Mouse (Mus musculus): Measurements from ENCODE around the gene Klhl10. TPM values are rescaled to one million over a fixed set of nuclear protein-coding genes. Genes with fewer than 3 reads are reported as not detected.

Gene Klhl10
- total and polyA plus RNA-seq, 2 experiments from 2014 or later: 0.34 TPM; not detected in 1

GRCm38 (mm10) chr11:100421537-100421936, 20.2 kb upstream of the Klhl10 start:
- peaks cover 31% of the 10 kb centered on the region for H3K36me3 ChIP-seq (replicated peaks; ENCODE audit: control insufficient read depth, insufficient read depth, low read length)

GRCm38 (mm10) chr11:100423836-100424235, 17.9 kb upstream of the Klhl10 start:
- no peak overlapping the region for H3K9ac ChIP-seq (replicated peaks; ENCODE audit: low read depth, low read length)
- no peaks in the 10 kb centered on the region for H3K9me3 ChIP-seq (replicated peaks; ENCODE audit: control insufficient read depth, low read length)
- DNase-seq (ENCODE audit: low spot score) (no peak), ATAC-seq (ENCODE audit: insufficient read depth, low read depth) (no peak)
- TF ChIP-seq CTCF (IDR thresholded peaks at IDR 0.05; ENCODE audit: low read depth) (no peak), EP300 (IDR thresholded peaks at IDR 0.05; ENCODE audit: low read depth) (no peak)
- peaks cover 13% of the 10 kb centered on the region; the same call in 1 of the 2 replicates for H3K4me1 ChIP-seq (ENCODE audit: control insufficient read depth, insufficient read depth)
- no peak overlapping the region for H3K27ac ChIP-seq (ENCODE audit: low read depth)
- no peaks in the 10 kb centered on the region for H3K27me3 ChIP-seq (ENCODE audit: control insufficient read depth, insufficient read depth, low read length)
- peaks cover 31% of the 10 kb centered on the region for H3K36me3 ChIP-seq (replicated peaks; ENCODE audit: control insufficient read depth, insufficient read depth, low read length)
- no peak overlapping the region for H3K4me2 ChIP-seq (ENCODE audit: low read depth, low read length)
- no peak overlapping the region for H3K4me3 ChIP-seq (ENCODE audit: low read depth, low read length)
- 92% methylated on average over 7 of the region's 7 CpGs for WGBS

More at GRCm38 (mm10) chr11:100421537-100421936, 20.2 kb upstream of the Klhl10 start:
- Histone ChIP-seq H3K9ac (replicated peaks; ENCODE audit: low read depth, low read length) (no peak overlapping the region), H3K27me3 (ENCODE audit: control insufficient read depth, insufficient read depth, low read length) (no peaks in the 10 kb centered on the region), H3K4me1 (ENCODE audit: control insufficient read depth, insufficient read depth) (peaks cover 12% of the 10 kb centered on the region), H3K27ac (ENCODE audit: low read depth) (no peak overlapping the region), H3K4me3 (ENCODE audit: low read depth, low read length) (no peak overlapping the region), H3K9me3 (replicated peaks; ENCODE audit: control insufficient read depth, low read length) (no peaks in the 10 kb centered on the region), H3K4me2 (ENCODE audit: low read depth, low read length) (no peak overlapping the region)
- TF ChIP-seq EP300 (IDR thresholded peaks at IDR 0.05; ENCODE audit: low read depth): no peak
- no peak for TF ChIP-seq CTCF (IDR thresholded peaks at IDR 0.05; ENCODE audit: low read depth)
- ATAC-seq (ENCODE audit: insufficient read depth, low read depth) (no peak), DNase-seq (ENCODE audit: low spot score) (no peak)
- WGBS: 70% methylated on average over 8 of the region's 8 CpGs

- ATAC-seq (ENCODE audit: insufficient read depth, low read depth): peak; percentile 36; the same call in 1 of the 2 replicates
- peaks cover 23% of the 10 kb centered on the region for H3K36me3 ChIP-seq (replicated peaks; ENCODE audit: control insufficient read depth, insufficient read depth, low read length)
These were observed 15.9 kb upstream of the Klhl10 start for GRCm38 (mm10) chr11:100425851-100426250.

GRCm38 (mm10) chr11:100426820-100427219, 14.9 kb upstream of the Klhl10 start:
- H3K4me3 ChIP-seq (ENCODE audit: low read depth, low read length): no peak overlapping the region
- ATAC-seq (ENCODE audit: insufficient read depth, low read depth) (no peak), DNase-seq (ENCODE audit: low spot score) (no peak)
- no peak for TF ChIP-seq CTCF (IDR thresholded peaks at IDR 0.05; ENCODE audit: low read depth)
- no peak for TF ChIP-seq EP300 (IDR thresholded peaks at IDR 0.05; ENCODE audit: low read depth)
- no peak overlapping the region for H3K4me2 ChIP-seq (ENCODE audit: low read depth, low read length)
- H3K27ac ChIP-seq (ENCODE audit: low read depth): no peak overlapping the region
- no peak overlapping the region for H3K9ac ChIP-seq (replicated peaks; ENCODE audit: low read depth, low read length)
- H3K36me3 ChIP-seq (replicated peaks; ENCODE audit: control insufficient read depth, insufficient read depth, low read length): peaks cover 15% of the 10 kb centered on the region
- 74% methylated on average over 3 of the region's 3 CpGs for WGBS
- peaks cover 32% of the 10 kb centered on the region for H3K4me1 ChIP-seq (ENCODE audit: control insufficient read depth, insufficient read depth)
- no peaks in the 10 kb centered on the region for H3K27me3 ChIP-seq (ENCODE audit: control insufficient read depth, insufficient read depth, low read length)
- no peaks in the 10 kb centered on the region for H3K9me3 ChIP-seq (replicated peaks; ENCODE audit: control insufficient read depth, low read length)

More at GRCm38 (mm10) chr11:100425851-100426250, 15.9 kb upstream of the Klhl10 start:
- 11% methylated on average over 7 of the region's 7 CpGs for WGBS
- Histone ChIP-seq H3K4me1 (ENCODE audit: control insufficient read depth, insufficient read depth) (peaks cover 31% of the 10 kb centered on the region), H3K27ac (ENCODE audit: low read depth) (no peak overlapping the region; the same call in 1 of the 2 replicates), H3K9me3 (replicated peaks; ENCODE audit: control insufficient read depth, low read length) (no peaks in the 10 kb centered on the region), H3K4me2 (ENCODE audit: low read depth, low read length) (no peak overlapping the region), H3K9ac (replicated peaks; ENCODE audit: low read depth, low read length) (no peak overlapping the region), H3K27me3 (ENCODE audit: control insufficient read depth, insufficient read depth, low read length) (no peaks in the 10 kb centered on the region), H3K4me3 (ENCODE audit: low read depth, low read length) (no peak overlapping the region)
- DNase-seq (ENCODE audit: low spot score): peak; percentile 45
- no peak for TF ChIP-seq EP300 (IDR thresholded peaks at IDR 0.05; ENCODE audit: low read depth)
- TF ChIP-seq CTCF (IDR thresholded peaks at IDR 0.05; ENCODE audit: low read depth): peak; percentile 66

GRCm38 (mm10) chr11:100428612-100429199, 13.0 kb upstream of the Klhl10 start:
- Histone ChIP-seq H3K9me3 (replicated peaks; ENCODE audit: control insufficient read depth, low read length) (no peaks in the 10 kb centered on the region), H3K36me3 (replicated peaks; ENCODE audit: control insufficient read depth, insufficient read depth, low read length) (peaks cover 19% of the 10 kb centered on the region), H3K27ac (ENCODE audit: low read depth) (peak overlapping the region; percentile 82), H3K4me3 (ENCODE audit: low read depth, low read length) (no peak overlapping the region), H3K27me3 (ENCODE audit: control insufficient read depth, insufficient read depth, low read length) (no peaks in the 10 kb centered on the region), H3K4me1 (ENCODE audit: control insufficient read depth, insufficient read depth) (peaks cover 32% of the 10 kb centered on the region), H3K4me2 (ENCODE audit: low read depth, low read length) (no peak overlapping the region), H3K9ac (replicated peaks; ENCODE audit: low read depth, low read length) (0 out of 2 replicates have a peak overlapping the region, but pooled peaks have one; percentile 11)
- 11% methylated on average over 9 of the region's 9 CpGs for WGBS
- ATAC-seq (ENCODE audit: insufficient read depth, low read depth) (peak; percentile 72), DNase-seq (ENCODE audit: low spot score) (peak; percentile 63)
- TF ChIP-seq EP300 (IDR thresholded peaks at IDR 0.05; ENCODE audit: low read depth): peak; percentile 45; the same call in 1 of the 2 replicates
- no peak for TF ChIP-seq CTCF (IDR thresholded peaks at IDR 0.05; ENCODE audit: low read depth)

Measured in heart, postnatal 0 days (tissue).